Mouse (Mus musculus) layer of hippocampus, postnatal 36 days (tissue): ENCODE measurements around the gene Ift57. TPM values are rescaled to one million over a fixed set of nuclear protein-coding genes. Genes with fewer than 3 reads are reported as not detected.

Source experiments
- DNase-seq, 2 experiments: peaks; one replicate each; pipeline ENCODE4 v3.0.0; 2022
- total RNA-seq, 2 experiments: library from RNA; stranded (reverse); gene quantifications; 2 replicates each; pipeline ENCODE4 v1.2.3; 2021

Gene Ift57
- total RNA-seq, 2 experiments from 2014 or later, result 54.1 to 55.5 TPM

DNA sequence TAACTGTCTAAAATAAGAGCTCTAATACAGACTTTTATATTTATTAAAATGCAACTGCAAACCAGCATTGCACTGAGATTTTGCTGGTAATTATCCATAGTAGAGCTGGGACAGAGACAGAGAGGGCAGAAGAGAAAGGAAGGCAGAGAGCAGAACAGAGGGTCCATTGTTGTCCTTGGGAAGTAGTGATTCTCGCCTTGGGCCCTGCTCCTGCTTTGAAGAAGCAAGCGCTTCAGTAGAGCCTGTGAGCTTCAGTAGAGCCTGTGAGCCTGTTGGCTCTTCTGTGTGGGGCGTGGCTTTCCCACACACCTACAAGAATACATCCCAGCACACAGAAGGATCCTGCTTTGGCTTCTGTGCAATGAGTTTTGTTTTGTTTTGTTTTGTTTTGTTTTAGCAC is 54.3 kb downstream of the Ift57 start:
- no peak for DNase-seq

DNA sequence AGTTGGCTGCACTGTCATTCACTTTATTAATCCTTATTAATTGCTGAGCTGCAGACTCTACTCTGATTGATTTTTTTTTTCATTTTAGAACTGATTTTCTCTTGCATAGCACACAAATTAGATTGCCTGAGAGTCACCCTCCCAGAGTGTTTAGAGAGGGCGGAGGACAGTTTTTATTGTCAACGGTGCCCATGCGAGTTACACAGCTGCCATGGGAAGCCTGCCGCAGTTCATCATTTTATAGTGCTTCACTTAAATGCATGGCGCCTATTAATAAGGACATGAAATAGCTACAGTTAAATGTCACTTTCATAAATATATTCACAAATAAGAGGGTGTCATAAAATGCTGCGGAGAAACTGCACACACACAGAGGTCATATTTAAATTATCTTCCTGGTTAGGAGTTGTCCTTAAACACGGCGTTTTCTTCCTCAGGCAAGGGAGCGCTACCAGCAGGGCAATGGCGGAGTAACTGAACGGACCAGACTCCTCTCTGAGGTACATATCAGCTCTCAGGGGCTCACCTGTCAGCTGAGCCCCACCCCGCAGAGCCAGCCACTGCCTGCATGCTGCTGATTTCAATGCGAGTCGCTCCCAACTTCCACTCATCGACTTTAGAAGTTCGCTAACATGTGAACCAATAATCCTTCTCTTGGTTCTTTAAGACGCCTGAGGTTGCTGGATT is 61.6 kb downstream of the Ift57 start:
- DNase-seq, result no peak

DNA sequence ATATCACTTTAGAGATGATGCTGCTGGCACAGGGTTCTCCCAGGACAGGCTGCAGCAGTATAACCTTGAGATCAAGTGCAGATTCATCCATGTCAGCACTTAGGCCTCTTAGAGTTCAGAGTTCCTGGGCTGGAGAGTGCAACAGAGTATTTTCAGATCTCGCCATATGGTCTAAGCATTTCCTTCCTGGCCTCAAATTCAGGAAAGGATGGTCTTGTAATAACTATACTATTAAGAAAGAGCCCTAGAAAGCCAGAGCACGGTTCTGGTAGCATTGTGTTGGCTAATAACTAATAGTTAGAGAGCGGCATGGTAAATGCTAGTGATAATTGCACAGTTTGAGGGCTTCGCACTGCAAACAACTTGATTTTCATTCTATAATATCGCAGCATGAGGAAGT is 62.9 kb downstream of the Ift57 start:
- DNase-seq, result no peak

DNA sequence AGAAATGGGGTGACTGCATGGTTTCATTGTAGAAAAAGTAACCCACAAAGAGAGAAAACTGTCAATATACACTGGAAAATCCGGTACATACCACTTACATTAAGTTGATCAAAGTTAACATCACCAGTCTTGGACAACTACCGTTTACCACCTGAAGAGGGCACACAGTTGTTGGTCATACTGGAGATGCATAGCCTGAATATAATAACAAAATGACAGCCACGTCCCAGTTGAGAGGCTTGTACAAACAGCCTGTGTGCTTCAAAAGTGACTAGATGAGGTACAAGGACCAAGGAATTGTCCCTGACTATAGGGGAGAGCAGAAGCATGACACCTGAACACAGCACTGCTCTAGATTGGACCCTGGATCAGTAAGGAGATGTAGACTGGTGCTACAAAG is 67.3 kb downstream of the Ift57 start:
- no peak for DNase-seq

DNA sequence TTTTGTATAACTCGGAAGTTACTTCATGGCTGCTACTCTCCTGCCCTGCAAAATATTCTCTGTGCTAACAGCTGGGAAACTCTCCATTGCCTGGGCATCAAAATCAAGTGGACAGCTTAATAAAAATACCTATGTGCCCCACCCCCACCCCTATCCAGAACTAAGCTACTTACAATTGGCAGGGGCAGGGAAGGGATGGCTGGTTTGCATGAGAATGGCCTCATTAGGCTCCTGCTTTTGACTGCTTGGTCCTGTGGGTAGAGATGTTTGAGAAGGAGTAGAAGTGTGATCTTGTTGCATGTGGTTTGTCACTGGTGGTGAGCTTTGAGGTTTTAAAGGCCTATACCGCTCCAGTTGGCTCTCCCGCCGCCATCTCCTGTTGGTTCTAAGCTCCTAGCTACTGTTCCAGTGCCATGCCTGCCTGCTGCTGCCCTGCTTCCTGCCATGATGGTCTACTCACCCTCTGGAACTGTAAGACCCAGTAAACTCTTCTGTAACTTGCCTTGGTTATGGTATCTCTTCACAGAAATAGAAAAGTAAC is 69.5 kb downstream of the Ift57 start:
- no peak for DNase-seq

DNA sequence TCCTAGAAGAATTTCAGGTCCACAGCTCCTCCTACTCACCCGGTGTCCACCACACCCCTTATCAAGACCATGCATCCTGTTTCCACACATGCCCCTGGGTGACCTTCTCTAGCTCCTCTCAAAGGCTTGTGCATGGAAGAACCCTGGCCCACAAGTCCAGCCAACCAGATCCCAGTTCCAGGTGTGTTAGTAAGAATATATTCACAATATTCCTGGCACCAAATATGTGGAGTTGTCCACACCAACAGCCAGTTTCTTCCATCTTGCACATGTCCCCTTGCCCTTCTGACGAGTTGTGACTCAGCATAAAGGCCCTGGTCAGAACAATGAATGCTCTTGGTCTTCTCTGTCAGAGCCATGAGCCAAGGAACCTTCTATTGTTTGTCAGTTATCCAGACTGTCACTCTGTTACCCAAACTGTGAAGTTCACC is 70.8 kb downstream of the Ift57 start:
- DNase-seq, result no peak

DNA sequence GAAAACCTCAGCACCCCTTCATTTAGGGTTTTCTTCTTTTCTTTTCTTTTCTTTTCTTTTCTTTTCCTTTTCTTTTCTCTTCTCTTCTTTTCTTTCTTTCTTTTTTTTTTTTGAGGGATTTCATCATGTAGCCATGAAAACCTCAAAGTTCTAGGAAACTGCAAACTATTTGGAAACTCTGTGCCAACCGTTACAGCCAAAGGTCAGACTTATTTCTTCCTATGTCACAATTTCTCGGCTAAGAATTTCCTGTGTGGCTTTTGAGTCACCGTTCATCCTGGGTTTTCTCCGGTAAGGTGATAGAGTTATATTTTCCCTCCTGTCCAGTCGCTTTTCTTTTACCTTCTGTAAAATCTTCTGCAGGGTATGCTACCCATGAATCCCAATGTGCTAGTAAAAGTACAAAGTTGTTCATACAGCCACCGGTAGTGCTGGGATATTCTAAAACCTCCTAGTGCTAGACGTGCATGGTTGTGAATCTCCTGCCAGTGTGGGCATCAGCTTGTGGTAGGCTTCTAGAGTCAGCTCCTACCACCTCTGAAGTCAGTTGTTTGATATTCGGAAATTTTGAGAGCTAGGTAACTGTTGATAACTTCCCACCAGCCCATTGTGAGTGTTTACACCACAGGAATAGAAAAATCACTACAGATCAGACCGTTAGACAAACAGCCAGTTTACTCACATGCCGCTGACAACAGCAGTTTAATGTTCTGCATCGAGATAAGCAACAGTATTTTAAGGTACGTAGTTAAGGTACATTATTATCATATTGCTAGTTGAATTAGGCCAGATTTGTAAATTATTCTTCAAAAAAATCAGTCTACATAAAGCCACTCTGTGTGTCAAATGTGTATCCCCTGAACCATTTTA is 71.5 kb downstream of the Ift57 start:
- DNase-seq, result no peak

DNA sequence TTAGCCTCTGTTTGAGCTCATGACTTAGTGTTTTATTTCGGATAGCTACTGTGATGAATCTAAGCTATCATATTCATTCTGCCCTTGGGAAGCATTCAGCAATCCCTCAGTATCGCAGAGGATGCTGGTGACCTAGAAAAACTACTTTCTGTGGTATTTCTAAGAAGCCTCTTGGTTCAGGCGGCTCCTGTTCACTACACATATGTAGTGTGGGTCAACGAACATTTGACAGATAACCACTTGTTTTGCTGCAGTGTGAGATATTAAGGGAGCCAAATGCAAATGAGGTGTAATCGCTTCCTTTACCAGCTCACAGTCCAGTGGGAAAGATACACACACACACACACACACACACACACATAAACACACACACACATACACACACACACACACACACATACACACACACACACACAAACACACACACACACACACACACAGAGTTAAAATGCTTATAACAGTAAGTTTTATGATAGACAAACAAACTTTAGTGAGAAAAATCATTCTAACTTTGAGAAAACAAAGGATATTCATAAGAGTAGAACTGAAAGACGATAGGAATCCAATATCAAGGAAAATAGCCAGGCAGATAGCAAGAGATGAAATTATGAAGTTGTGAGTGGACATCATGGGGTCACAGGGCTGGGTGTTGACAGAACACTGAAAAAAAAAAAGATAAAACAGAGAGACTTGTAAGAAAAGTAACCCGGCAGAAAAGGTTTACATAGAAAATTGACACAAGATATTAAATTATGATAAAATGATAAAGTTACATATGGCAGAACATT is 72.8 kb downstream of the Ift57 start:
- DNase-seq, result no peak

DNA sequence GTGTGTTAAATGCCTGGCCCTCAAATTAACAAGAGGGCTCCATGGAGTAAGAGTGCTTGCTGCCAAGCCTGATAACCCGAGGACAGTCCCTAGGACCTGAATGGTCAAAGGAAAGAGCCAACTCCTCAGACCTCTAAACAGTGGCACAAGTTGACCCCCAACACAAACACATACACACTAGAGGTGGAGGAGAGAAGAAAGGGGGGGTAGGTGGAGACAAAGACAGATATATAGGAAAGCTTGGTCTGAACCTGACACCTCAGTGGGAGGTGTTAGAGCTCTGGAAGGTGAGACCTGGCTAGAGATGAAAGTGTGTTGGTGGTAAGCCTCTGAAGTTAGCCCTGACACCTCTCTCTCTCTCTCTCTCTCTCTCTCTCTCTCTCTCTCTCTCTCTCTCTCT is 73.5 kb downstream of the Ift57 start:
- no peak for DNase-seq

DNA sequence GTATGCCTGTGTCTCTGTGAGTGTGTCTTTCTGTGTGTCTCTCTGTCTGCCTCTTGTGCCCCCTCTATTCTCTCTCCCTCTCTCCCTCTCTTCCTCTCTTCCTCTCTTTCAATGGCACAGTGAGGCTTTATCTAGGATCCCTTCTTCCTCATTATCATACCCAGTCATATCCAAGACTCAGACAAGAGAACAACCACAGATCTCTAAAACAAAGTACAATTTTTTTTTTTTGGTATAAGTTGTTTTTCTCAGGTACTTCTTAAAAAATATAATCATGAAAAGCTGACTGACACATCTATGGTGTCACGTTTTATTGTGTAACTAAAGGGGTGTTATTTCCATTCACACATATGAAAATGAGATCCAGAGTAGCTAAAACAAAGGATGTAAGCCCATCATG is 74.0 kb downstream of the Ift57 start:
- no peak for DNase-seq

DNA sequence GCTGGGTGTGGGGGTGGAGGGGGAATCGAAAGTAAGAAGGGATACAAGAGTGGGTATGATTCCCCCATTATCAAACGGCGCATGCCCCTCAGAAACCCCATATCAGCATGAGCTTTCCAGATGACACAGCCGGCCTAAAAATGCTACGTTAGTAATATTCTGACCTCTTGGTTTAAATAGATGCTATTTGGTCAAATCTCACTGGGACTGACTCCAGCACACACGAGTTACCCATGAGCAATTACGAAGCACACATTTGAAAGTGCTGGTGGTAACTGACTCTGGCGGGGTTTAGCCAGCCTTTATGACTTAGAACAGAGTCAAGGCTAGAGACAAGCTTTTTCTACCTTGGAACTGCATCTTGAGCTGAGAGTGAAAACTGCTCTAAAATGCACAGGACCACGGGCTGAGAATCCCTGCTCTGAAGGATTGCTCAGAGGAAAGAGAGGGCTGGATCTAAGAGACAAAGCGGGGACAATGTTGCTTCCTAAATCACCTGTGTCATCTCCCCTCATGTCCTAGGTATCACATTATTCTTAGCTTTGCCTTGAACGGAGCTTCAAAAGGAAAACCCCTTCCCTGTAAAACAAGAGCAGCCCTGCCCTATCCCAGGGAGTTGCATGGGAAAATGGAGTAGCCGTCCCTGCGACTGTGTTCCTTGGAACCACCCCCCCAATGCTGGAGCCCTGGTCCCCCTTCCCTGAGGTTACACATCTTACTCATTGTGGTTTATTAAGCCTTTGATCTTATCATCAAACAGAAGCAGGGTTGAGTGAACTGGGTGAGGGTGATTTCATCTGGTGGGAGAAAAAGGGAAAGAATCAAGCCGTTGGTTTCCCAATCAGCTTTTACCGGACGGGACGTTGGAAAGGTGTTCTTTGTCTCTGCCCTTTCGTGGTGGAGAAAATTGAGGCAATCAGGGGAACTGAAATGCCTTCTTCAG is 75.3 kb downstream of the Ift57 start:
- no peak for DNase-seq

DNA sequence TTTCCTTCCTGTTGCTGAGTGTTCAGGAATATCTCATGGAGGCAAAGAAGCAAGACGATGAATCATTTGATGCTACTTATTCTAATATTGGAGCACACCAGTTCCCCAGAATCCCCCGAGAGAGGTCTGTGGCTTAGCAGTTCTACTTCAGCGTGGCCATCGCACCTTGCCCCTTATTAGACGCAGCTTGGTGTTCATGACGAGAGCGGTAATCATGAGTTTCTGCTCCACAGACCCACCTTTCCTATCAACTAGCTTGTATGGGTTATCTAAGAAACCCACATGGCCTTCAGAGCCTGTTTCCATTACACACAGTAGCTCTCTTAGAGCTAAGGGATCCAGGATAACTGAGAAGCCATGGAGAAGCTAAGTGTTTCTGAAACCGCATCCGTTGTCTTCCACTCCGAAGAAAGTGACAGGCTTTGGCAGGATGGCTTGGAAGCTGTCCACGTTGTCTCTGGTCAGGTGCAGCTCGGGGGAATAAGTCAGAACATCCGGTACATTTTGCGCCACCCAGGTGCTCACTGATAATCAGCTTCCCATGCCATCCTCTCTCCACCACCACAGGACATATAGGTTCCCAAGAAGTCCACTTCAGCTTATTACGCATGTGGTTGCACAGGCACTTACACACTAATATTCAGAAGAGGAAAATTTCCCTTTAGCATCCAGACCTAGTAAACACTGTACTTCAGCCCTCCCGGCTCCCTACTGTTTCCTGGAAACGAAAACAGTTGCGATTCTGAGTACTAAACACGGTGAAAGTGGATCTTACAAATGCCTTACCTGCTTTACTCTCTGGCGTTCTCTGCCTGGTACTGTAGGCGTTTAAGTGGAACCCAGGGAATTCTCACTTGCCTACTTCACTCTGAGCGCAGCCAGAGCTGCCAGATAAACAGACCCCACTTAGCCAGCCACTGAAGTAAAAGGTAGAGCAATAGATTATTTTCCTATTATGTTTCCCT is 76.3 kb downstream of the Ift57 start:
- no peak for DNase-seq

DNA sequence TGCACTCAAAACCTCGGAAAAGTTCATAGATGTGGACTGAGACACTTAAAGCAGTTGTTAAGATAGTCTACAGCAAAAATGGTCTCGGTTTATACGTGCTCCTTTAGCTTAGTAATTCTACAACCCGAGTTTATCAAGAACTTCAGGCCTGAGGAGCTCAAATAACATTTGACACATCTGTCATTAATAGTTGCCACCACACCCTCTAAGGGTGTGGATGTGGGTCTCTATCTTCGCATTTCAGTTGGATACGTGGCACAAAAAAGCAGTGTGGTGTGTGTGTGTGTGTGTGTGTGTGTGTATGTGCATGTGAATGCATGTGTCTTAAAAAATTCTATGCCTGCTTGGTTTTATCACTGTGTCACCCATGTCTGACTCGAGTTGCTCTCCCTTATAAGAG is 77.9 kb downstream of the Ift57 start:
- DNase-seq, result no peak

DNA sequence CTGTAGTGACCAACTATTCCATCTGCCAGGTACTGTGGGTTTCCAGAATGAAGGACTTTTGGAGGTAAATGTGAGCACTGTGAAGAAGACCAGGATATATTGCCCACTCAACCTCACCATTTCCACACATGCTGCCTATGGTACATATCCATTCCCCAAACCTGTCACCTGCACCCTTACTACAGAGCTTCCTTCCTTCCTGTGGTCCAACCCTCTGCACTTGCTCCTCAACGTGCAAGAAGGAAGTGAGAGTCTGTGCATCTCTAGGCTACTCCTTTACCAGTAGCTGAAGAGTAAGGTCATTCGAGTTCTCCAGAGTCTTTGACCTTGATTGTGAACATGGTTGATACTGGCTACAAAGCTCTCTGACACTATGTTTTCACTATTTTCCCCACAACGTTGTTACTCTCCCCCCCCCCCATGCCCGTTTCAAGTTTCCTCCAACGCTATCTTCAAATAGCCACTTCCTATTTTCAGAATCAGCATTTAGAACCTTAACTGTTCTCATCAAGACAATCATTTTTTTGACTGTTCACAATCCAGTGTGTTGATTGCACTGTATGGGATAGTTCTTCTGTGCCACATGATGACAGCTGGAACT is 82.6 kb downstream of the Ift57 start:
- no peak for DNase-seq

DNA sequence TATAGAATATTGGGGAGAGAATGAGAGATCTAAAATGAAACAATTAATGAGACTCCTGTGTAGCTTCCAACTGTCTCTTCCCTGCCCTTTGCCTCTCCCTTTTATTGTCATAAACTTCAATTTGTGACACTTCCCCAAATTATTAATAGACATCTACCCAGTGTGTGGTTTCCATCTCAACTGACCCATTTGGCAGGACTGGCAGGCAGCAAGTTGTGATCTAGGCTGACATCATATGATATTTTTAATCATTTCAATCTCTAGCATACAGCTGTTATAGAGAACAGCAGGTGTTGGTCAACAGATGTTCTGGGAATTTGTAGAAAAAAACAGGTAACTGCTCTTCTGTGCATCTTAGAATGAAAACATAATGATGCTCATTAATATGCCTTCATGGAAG is 84.3 kb downstream of the Ift57 start:
- no peak for DNase-seq

DNA sequence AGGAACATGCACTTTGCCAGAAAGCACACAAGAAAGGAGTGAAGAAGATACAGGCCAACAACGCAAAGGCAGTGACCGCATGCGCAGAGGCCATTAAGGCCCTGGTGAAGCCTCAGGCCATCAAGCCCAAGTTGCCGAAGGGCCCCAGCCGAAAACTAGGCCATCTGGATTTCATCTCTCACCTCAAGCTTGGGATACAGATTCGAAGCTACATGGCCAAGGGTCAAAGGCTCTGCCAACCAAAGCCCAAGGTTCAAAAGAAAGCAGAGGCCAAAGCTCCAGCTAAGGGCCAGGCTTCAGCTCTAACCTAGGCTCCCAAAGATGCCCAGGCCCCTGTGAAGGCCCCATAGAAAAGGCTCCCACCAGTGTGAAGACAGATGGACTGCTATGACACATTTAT is 87.1 kb downstream of the Ift57 start:
- no peak for DNase-seq

DNA sequence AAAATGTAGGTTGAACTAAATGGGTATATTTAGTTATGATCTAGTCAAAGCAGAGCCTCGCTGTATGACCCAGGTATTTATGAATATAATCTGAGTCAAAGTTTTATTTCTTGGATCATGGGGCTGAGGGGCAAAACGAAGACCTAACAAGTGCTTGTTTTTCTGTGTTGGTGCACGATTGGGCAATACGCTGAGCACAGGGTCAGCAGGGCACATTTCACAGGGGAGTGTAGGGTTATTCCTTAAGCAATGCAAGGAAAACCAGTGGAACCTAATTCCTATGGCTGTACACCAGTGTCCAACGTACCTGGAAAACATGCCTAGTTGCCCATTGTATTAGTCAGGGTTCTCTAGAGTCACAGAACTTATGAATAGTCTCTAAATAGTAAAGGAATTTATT is 88.7 kb downstream of the Ift57 start:
- DNase-seq, result no peak

DNA sequence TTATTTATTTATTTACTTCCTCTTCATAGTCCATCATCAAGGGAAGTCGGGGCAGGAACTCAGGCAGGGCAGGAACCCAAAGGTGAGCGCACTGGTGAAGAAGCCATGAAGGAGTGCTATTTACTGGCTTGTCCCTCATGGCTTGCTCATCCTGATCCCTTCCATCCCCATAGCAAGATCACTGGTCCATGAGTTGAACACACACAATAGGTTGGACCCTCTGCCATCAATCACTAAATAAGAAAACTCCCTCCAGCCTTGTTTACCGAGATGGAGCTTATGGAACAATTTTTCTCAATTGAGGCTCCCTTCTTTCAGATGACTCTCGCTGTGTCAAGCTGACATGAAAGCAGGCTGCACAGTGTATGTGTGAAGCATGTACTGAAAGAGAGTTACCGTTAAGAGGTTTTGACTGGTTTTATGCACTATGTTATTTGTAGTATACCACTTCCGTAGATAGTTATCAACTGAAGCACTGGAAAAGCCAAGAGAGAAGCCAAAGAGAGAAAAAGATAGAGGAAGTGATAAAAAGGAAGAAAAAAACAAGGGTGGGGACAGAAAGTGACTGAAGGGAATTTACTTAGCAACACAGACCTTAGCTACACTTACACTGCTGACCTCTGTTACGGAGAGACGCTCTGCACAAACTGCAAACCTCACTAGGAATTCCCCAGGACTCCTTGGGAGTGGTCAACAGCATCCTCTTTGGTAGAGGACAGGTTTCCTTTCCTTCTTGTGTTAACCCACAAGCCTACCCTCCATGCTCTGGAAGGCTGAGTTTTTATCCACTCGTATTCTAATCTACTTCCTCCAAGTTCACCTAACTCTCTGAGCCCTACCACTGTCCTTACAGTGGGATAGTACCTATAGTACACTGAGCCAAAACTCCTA is 91.8 kb downstream of the Ift57 start:
- no peak for DNase-seq

DNA sequence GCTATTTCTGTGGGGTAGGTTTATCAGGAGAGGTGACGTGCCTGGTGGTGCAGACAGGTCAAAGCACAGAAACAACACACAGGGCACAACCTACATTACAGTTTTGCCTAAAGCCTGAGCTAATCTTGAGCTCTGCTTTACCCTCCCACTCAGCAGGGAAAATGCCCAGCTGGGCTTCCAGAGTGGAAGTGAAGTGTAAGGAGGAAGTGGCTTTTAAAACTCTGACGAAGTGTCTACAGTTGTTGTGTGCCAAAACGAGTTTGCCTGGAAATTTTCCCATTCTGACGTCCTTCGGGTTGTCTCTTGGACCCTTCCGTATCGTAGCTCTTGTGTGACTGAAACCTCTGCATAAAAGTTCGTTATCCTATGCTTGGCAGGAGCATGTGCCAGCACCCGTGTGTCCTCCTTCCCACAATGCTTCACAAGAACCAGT is 93.4 kb downstream of the Ift57 start:
- DNase-seq, result no peak
